Mouse (Mus musculus) embryonic facial prominence, embryonic 11.5 days (tissue): Measurements from ENCODE around the gene Ubtd1. TPM values are rescaled to one million over a fixed set of nuclear protein-coding genes. Genes with fewer than 3 reads are reported as not detected.

Experiments
- ATAC-seq: fragments of 200-750 bp; cut with Nextera tagmentation; replicated peaks from 2 replicates; pipeline ENCODE4 v1.8.0; 2017; ENCODE audit warnings: low read depth; ENCODE audit not compliant: insufficient number of reproducible peaks, low FRiP score, low TSS enrichment
- DNase-seq: peaks from one replicate; pipeline ENCODE4 v3.0.0-alpha.2; 2015; ENCODE audit warnings: low spot score
- H3K27ac ChIP-seq: fragments of 300-500 bp; sonication (generic); replicated peaks from 2 replicates; pipeline ENCODE4 v1.5.1; 2014; ENCODE audit warnings: mild to moderate bottlenecking, low read depth, low read length, control low read depth
- H3K27me3 ChIP-seq: fragments of 300-500 bp; sonication (generic); 2 replicates; pipeline ENCODE4 v1.6.1; 2014; ENCODE audit warnings: mild to moderate bottlenecking, low read length, moderate library complexity, mixed read lengths; ENCODE audit not compliant: control insufficient read depth, insufficient read depth
- H3K36me3 ChIP-seq: fragments of 300-500 bp; sonication (generic); replicated peaks from 2 replicates; pipeline ENCODE4 v1.6.1; 2014; ENCODE audit warnings: low read depth, mild to moderate bottlenecking, low read length, moderate library complexity, mixed read lengths; ENCODE audit not compliant: control insufficient read depth, insufficient read depth
- H3K4me1 ChIP-seq: fragments of 300-500 bp; sonication (generic); 2 replicates; pipeline ENCODE4 v1.6.1; 2014; ENCODE audit warnings: low read length, mixed read lengths; ENCODE audit not compliant: control insufficient read depth, insufficient read depth
- H3K4me2 ChIP-seq: fragments of 300-500 bp; sonication (generic); 2 replicates; pipeline ENCODE4 v1.6.1; 2014; ENCODE audit warnings: low read depth, mild to moderate bottlenecking, control low read depth, low read length, moderate library complexity
- H3K4me3 ChIP-seq: fragments of 300-500 bp; sonication (generic); 2 replicates; pipeline ENCODE4 v1.5.1; 2014; ENCODE audit warnings: low read depth, low read length, control low read depth
- H3K9ac ChIP-seq: fragments of 300-500 bp; sonication (generic); replicated peaks from 2 replicates; pipeline ENCODE4 v1.6.1; 2014; ENCODE audit warnings: mild to moderate bottlenecking, control low read depth, low read length
- H3K9me3 ChIP-seq: fragments of 300-500 bp; sonication (generic); replicated peaks from 2 replicates; pipeline ENCODE4 v1.6.1; 2016; ENCODE audit warnings: mild to moderate bottlenecking, low read length, inconsistent platforms, mixed read lengths; ENCODE audit not compliant: control insufficient read depth
- WGBS: fragments of 180-500 bp; shearing (Covaris S2); extraction: QIAGEN DNeasy Blood & Tissue Kit; methylation state at CpG from one replicate; pipeline ENCODE4 v1.1.7; 2014; 5-methylcytosine and 5-hydroxymethylcytosine counted together
- polyA plus RNA-seq: library from polyadenylated mRNA; unstranded; fragments of >200 nt; fragmentation: Nextera tagmentation; extraction: Ambion mirVana; gene quantifications from 2 replicates; pipeline ENCODE4 v1.2.1, GENCODE M21; 2014

Gene Ubtd1
- polyA plus RNA-seq, 1 experiment from 2014 or later = 7.1 TPM

DNA sequence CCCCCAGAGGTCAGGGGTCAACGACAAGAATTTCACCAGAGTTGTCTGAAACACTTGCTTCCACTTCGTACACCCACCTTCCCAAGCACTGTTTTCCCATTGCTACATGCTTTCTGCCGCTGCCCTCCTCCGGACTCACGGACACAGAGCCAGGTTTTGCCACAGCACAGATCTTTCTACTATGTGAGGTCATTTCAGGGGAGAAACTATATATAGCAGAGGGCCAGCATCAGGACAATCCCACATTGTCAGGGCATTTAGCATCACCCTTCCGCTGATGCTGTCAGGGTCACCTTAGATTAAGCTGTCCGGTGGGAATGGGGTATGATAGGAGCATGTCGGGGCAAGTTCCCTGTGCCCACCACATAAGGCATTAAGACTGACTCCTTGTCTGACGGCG, 15.5 kb downstream of the Ubtd1 start:
- no peak overlapping the region for H3K4me2 ChIP-seq
- H3K4me1 ChIP-seq = peaks cover 4% of the 10 kb centered on the region; the same call in 1 of the 2 replicates
- H3K36me3 ChIP-seq = no peaks in the 10 kb centered on the region
- WGBS = 83% methylated on average over 10 of the region's 10 CpGs
- H3K27ac ChIP-seq = no peak overlapping the region
- no peaks in the 10 kb centered on the region for H3K27me3 ChIP-seq
- no peak overlapping the region for H3K9ac ChIP-seq
- H3K4me3 ChIP-seq = no peak overlapping the region
- no peaks in the 10 kb centered on the region for H3K9me3 ChIP-seq
- DNase-seq = no peak
- no peak for ATAC-seq

DNA sequence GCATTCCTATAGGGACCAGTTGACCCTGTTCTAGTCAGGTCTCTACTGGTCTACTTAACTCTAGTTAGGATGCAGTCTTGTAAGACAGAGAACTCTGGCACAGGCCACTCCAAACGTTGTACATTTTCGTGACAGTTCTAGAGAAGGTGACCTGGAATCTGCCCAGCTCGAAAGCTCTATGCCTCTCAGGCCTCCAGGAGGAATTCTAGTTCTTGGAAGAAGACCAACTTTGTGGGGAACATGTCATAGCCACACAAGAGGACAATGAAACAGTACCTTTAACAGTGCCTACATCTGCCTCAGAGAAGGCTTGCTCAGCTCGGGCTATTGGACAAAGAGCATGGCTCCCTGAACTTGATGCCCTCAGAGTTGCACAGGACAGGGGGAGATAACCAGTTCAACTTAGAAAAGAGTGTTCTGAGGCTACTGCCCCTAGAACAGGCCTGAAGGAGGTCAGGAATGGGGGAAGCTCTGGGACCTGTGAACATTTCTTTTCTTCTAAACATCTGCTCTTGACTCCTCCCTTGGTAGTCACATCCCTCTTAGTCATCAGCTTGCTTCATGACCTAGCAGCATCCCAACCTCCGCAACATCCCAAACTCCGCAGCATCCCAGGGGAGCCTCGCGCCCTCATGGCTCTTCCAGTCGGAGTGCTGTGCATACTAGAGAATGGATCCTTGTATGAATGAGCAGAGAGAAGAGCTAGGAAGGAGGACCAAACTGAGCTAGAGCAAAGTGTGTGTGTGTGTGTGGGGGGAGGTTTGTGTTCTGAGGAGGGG, 17.4 kb downstream of the Ubtd1 start:
- H3K27ac ChIP-seq = no peak overlapping the region
- no peak overlapping the region for H3K9ac ChIP-seq
- H3K27me3 ChIP-seq = no peaks in the 10 kb centered on the region
- 91% methylated on average over 9 of the region's 9 CpGs for WGBS
- peaks cover 4% of the 10 kb centered on the region; the same call in 1 of the 2 replicates for H3K4me1 ChIP-seq
- no peak overlapping the region for H3K4me3 ChIP-seq
- no peak for DNase-seq
- H3K9me3 ChIP-seq = no peaks in the 10 kb centered on the region
- no peak overlapping the region for H3K4me2 ChIP-seq
- no peak for ATAC-seq
- H3K36me3 ChIP-seq = no peaks in the 10 kb centered on the region

DNA sequence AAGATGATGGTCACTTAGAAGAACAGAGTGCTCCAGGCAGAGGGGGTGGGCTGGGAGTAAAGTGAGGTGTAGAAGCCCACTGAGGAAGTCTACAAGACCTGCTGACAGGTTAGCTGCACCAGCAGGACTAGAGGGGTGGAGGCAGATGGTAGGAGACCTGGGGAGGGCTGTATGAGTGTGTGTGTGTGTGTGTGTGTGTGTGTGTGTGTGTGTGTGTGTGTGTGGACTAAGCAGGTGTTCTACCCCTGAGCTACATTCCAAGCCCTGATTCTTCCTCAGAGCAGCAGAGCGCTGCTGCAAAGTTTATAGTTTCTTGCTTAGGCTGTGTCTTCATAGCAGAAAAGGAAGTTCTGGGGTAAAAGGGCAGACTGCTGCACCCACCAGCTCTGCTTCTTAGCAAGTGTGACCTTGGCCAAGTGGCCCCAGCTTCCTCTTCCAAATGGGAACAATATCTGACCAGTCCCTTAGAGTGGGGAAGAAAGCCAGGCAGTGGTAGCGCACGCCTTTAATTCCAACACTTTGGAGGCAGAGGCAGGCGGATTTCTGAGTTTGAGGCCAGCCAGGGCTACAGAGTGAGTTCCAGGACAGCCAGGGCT, 18.2 kb downstream of the Ubtd1 start:
- Histone ChIP-seq H3K4me1 (peaks cover 4% of the 10 kb centered on the region; the same call in 1 of the 2 replicates), H3K4me3 (no peak overlapping the region), H3K27ac (no peak overlapping the region; the same call in 1 of the 2 replicates), H3K9ac (no peak overlapping the region), H3K4me2 (no peak overlapping the region), H3K9me3 (no peaks in the 10 kb centered on the region), H3K27me3 (no peaks in the 10 kb centered on the region), H3K36me3 (no peaks in the 10 kb centered on the region)
- ATAC-seq = no peak
- 87% methylated on average over 4 of the region's 4 CpGs for WGBS
- DNase-seq = no peak

GRCm38 (mm10) chr19:42000446-42000958, 18.9 kb downstream of the Ubtd1 start:
- peak; percentile 58 for DNase-seq
- Histone ChIP-seq H3K4me1 (peaks cover 4% of the 10 kb centered on the region; the same call in 1 of the 2 replicates), H3K4me2 (no peak overlapping the region), H3K36me3 (no peaks in the 10 kb centered on the region), H3K27ac (peak overlapping the region; percentile 21; the same call in 1 of the 2 replicates), H3K9ac (no peak overlapping the region), H3K9me3 (no peaks in the 10 kb centered on the region), H3K27me3 (no peaks in the 10 kb centered on the region), H3K4me3 (no peak overlapping the region)
- ATAC-seq = no peak
- WGBS = 33% methylated on average over 4 of the region's 4 CpGs

- ATAC-seq (no peak), DNase-seq (no peak)
- H3K4me3 ChIP-seq = no peak overlapping the region
- H3K4me1 ChIP-seq = no peaks in the 10 kb centered on the region; the same call in 1 of the 2 replicates
- WGBS = 90% methylated on average over 12 of the region's 12 CpGs
- H3K27me3 ChIP-seq = no peaks in the 10 kb centered on the region
- no peaks in the 10 kb centered on the region for H3K9me3 ChIP-seq
- H3K4me2 ChIP-seq = no peak overlapping the region
- no peak overlapping the region for H3K9ac ChIP-seq
- H3K27ac ChIP-seq = no peak overlapping the region
- H3K36me3 ChIP-seq = no peaks in the 10 kb centered on the region
Observed at GRCm38 (mm10) chr19:42001253-42001980, 19.9 kb downstream of the Ubtd1 start.

GRCm38 (mm10) chr19:42004258-42004657, 22.7 kb downstream of the Ubtd1 start:
- H3K4me3 ChIP-seq = no peak overlapping the region
- H3K4me1 ChIP-seq = no peaks in the 10 kb centered on the region; the same call in 1 of the 2 replicates
- H3K27ac ChIP-seq = no peak overlapping the region
- H3K4me2 ChIP-seq = no peak overlapping the region
- H3K9ac ChIP-seq = no peak overlapping the region
- 78% methylated on average over 6 of the region's 6 CpGs for WGBS
- H3K27me3 ChIP-seq = no peaks in the 10 kb centered on the region
- H3K9me3 ChIP-seq = no peaks in the 10 kb centered on the region
- no peaks in the 10 kb centered on the region for H3K36me3 ChIP-seq
- DNase-seq (no peak), ATAC-seq (no peak)

DNA sequence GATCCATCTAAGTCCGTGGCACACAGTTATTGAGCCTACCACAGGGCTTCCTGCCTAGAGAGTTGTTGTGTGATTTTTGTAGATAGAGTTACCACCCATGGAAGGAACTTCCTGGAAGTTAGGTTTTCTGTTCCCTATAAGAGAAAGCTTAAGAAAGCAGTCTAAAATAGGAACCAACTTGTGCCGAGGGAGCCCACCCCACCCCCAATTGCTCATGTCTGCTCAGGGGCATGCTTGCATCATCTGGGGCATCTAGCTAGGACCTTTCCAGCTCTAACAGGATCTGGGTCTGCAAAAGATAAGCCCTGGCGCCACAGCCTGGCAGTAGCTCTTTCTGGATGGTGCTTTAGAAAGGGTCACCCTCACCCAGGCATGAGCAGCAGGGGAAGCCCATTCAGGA, 24.1 kb downstream of the Ubtd1 start:
- DNase-seq = no peak
- Histone ChIP-seq H3K4me1 (peaks cover 2% of the 10 kb centered on the region; the same call in 1 of the 2 replicates), H3K9me3 (no peaks in the 10 kb centered on the region), H3K27ac (no peak overlapping the region), H3K9ac (no peak overlapping the region), H3K27me3 (no peaks in the 10 kb centered on the region), H3K36me3 (no peaks in the 10 kb centered on the region), H3K4me3 (no peak overlapping the region), H3K4me2 (no peak overlapping the region)
- WGBS = 75% methylated on average over 3 of the region's 3 CpGs
- ATAC-seq = no peak
